Mouse (Mus musculus) forebrain, postnatal 0 days (tissue): ENCODE data around the gene Cdiptos. TPM values are rescaled to one million over a fixed set of nuclear protein-coding genes. Genes with fewer than 3 reads are reported as not detected.

ENCODE experiments used
- ATAC-seq: fragments of 200-750 bp; cut with Nextera tagmentation; 2 replicates; pipeline ENCODE4 v1.8.0; 2017; ENCODE audit warnings: mild to moderate bottlenecking, moderate library complexity
- DNase-seq: peaks from one replicate; pipeline ENCODE4 v3.0.0-alpha.2; 2015
- H3K27ac ChIP-seq: fragments of 300-500 bp; sonication (generic); 2 replicates; pipeline ENCODE4 v1.5.1; 2014; ENCODE audit warnings: low read depth, mild to moderate bottlenecking, antibody characterized with exemption, low read length, moderate library complexity, mixed read lengths
- H3K27me3 ChIP-seq: fragments of 300-500 bp; sonication (generic); 2 replicates; pipeline ENCODE4 v1.6.1; 2014; ENCODE audit warnings: mild to moderate bottlenecking, low read length, mixed read lengths; ENCODE audit not compliant: insufficient read depth
- H3K36me3 ChIP-seq: fragments of 300-500 bp; sonication (generic); 2 replicates; pipeline ENCODE4 v1.6.1; 2014; ENCODE audit warnings: mild to moderate bottlenecking, moderate library complexity; ENCODE audit not compliant: insufficient read depth
- H3K4me1 ChIP-seq: fragments of 300-500 bp; sonication (generic); 2 replicates; pipeline ENCODE4 v1.6.1; 2014; ENCODE audit warnings: antibody characterized with exemption; ENCODE audit not compliant: insufficient read depth
- H3K4me2 ChIP-seq: fragments of 300-500 bp; sonication (generic); 2 replicates; pipeline ENCODE4 v1.6.1; 2014; ENCODE audit warnings: low read depth, mild to moderate bottlenecking, moderate library complexity
- H3K4me3 ChIP-seq: fragments of 300-500 bp; sonication (generic); 2 replicates; pipeline ENCODE4 v1.5.1; 2014; ENCODE audit warnings: low read depth, low read length, mixed read lengths
- H3K9ac ChIP-seq: fragments of 300-500 bp; sonication (generic); 2 replicates; pipeline ENCODE4 v1.6.1; 2014; ENCODE audit warnings: mild to moderate bottlenecking
- H3K9me3 ChIP-seq: fragments of 300-500 bp; sonication (generic); 2 replicates; pipeline ENCODE4 v1.6.1; 2016; ENCODE audit warnings: low read length
- CTCF ChIP-seq: sonication (generic); IDR thresholded peaks from 2 replicates; pipeline ENCODE4 v1.5.1; 2016; ENCODE audit warnings: antibody characterized with exemption, control low read depth, low read depth
- WGBS: fragments of 180-500 bp; shearing (Covaris S2); extraction: QIAGEN DNeasy Blood & Tissue Kit; methylation state at CpG from one replicate; pipeline ENCODE4 v1.1.7; 2014; 5-methylcytosine and 5-hydroxymethylcytosine counted together
- polyA plus RNA-seq: library from polyadenylated mRNA; unstranded; fragments of >200 nt; fragmentation: Nextera tagmentation; extraction: Ambion mirVana; gene quantifications from 2 replicates; pipeline ENCODE4 v1.2.1, GENCODE M21; 2015
- total RNA-seq: library from RNA; depleted of rRNA; stranded (reverse); fragments of >200 nt; gene quantifications from 2 replicates; pipeline ENCODE4 v1.2.3, GENCODE M21; 2014

Gene Cdiptos
- total and polyA plus RNA-seq, 2 experiments from 2014 or later = 0.53 TPM; not detected in 1

DNA sequence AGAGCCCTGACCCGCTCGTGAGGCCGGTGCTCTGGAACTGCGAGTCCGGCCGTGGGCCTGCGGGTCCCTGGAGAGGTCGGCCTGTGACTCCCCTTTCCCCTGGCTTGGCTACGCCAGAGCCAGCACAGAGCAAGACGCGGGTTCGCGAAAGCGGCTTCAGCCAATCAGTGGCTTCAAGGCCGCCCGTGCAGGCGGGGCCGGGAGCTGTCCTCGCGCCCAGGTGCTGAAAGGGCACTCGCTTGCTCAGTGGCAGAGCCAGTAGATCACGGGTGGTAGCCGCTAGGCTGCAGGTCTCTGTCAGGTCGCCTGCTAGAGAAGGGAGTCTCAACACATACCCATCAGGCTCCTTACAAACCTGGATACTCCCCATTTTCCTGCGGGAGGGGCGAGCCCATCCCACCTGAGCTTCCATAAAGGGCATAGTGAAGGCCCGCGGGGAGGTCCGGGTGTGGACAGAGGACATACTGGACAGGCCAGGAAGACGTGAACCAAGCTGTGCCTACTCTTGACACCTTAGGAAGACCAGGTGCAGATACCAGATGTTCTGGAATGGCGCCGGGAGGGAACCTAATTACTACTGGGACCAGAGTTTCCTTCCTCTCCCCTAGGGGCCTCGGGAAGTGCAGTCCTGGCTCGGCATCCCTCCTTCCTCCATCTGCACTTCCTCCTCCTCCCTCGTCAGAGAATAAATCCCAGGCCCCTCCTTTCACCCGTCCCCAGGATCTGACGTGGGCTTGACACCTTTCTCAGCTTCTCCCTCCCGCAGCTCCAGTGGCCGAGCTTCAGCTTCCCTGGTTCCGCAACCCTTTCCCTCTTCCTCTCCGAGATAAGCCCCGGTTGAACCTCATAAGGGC lies 25.9 kb downstream of the Cdiptos start, which contains the start of gene Sez6l2:
Gene Sez6l2 (plus strand): TSS at position 771 of the 854 bp plus-strand sequence.
- peak; percentile 87 for ATAC-seq
- Histone ChIP-seq H3K27me3 (no peaks in the 10 kb centered on the region), H3K4me2 (peak within 1 kb of the TSS; percentile 96), H3K36me3 (peaks cover 20% of the 10 kb centered on the region), H3K9ac (peak within 1 kb of the TSS; percentile 84), H3K4me1 (peaks cover 12% of the 10 kb centered on the region), H3K9me3 (no peaks in the 10 kb centered on the region), H3K27ac (peak within 1 kb of the TSS; percentile 93), H3K4me3 (peak within 1 kb of the TSS; percentile 65)
- TF ChIP-seq CTCF = 0 out of 2 replicates have a peak, but pooled peaks have one; percentile 12
- 3% methylated on average over 41 of the region's 42 CpGs for WGBS
- peak; percentile 88 for DNase-seq

DNA sequence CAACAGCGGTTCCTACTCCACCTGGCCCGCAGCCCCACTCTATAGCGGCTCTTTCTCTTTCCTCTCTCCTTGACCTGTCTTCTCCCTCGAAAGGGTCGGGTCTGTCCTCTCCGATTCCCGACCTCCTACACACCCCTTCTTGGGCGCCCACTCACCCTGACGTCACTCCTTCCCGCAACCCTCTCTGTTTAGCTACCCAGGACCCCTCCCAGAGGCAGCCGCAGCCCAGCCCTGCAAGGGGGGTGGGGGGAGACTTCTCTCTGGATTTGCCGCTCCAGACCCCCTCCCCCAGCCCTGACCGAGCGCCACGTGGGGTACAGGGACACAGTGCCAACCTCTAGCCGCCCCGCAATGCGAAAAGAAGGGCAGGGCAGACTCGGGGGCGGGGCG lies 26.5 kb downstream of the Cdiptos start, which contains the start of gene Asphd1:
Gene Asphd1 (minus strand): TSS at position 180 of the 390 bp plus-strand sequence.
- peak within 1 kb of the TSS; percentile 93 for H3K27ac ChIP-seq
- DNase-seq = peak; percentile 80
- 1% methylated on average over 18 of the region's 21 CpGs for WGBS
- H3K4me3 ChIP-seq = peak within 1 kb of the TSS; percentile 65
- peaks cover 12% of the 10 kb centered on the region for H3K4me1 ChIP-seq
- no peak for TF ChIP-seq CTCF
- H3K9me3 ChIP-seq = no peaks in the 10 kb centered on the region
- peak within 1 kb of the TSS; percentile 96 for H3K4me2 ChIP-seq
- peak within 1 kb of the TSS; percentile 84 for H3K9ac ChIP-seq
- peak; percentile 66 for ATAC-seq
- peaks cover 26% of the 10 kb centered on the region for H3K36me3 ChIP-seq
- no peaks in the 10 kb centered on the region for H3K27me3 ChIP-seq

DNA sequence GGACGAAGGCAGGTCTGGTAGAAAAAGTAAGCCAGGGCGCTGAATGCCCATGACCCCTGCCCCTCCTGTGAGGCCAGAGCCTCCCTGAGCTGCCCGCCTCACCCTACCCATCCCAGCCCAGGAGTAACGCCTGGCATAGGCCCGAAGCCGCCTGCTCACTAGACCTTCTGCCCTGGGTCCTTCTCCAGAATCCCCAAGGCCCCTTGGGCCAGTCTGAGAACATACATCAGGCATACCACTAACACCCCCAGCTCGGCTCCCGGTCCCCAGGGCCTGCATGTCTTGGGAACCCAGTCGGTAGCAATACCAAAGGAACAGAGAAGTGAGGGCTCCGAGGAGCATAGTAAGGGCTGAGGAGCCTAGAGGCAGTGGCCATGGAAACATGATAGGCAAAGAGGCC lies 27.3 kb downstream of the Cdiptos start:
- no peak for TF ChIP-seq CTCF
- peaks cover 12% of the 10 kb centered on the region for H3K4me1 ChIP-seq
- no peaks in the 10 kb centered on the region for H3K9me3 ChIP-seq
- H3K4me3 ChIP-seq = peak overlapping the region; percentile 65
- H3K9ac ChIP-seq = peak overlapping the region; percentile 84
- DNase-seq (no peak), ATAC-seq (no peak)
- peak overlapping the region; percentile 93 for H3K27ac ChIP-seq
- peak overlapping the region; percentile 96 for H3K4me2 ChIP-seq
- no peaks in the 10 kb centered on the region for H3K27me3 ChIP-seq
- H3K36me3 ChIP-seq = peaks cover 27% of the 10 kb centered on the region
- WGBS = 80% methylated on average over 10 of the region's 10 CpGs

DNA sequence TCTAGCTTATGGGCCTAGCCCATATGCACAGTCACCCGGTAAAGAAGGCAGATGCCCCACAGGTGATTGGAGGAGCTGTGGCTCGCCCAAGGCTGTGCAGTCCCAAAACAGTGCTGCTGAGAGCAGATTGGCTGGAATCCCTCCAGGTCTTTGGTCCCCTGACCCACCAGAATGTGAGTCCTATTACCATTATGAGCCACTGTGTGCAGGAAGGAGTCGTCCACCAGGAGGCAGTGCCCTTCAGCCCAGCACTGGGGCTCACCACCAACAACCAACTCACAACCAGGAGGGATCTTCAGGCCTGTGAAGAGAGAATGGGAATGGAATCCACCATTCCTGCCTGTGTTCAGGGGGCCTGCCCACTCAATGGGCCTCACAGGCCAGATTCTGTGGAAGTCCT lies 29.4 kb downstream of the Cdiptos start:
- no peak overlapping the region for H3K9ac ChIP-seq
- no peak for ATAC-seq
- no peaks in the 10 kb centered on the region for H3K27me3 ChIP-seq
- TF ChIP-seq CTCF = peak; percentile 67
- no peaks in the 10 kb centered on the region for H3K4me1 ChIP-seq
- no peaks in the 10 kb centered on the region for H3K9me3 ChIP-seq
- H3K36me3 ChIP-seq = peaks cover 41% of the 10 kb centered on the region
- H3K4me3 ChIP-seq = no peak overlapping the region
- H3K27ac ChIP-seq = no peak overlapping the region
- DNase-seq = peak; percentile 27
- H3K4me2 ChIP-seq = no peak overlapping the region
- WGBS = 37% methylated on average over 3 of the region's 3 CpGs

DNA sequence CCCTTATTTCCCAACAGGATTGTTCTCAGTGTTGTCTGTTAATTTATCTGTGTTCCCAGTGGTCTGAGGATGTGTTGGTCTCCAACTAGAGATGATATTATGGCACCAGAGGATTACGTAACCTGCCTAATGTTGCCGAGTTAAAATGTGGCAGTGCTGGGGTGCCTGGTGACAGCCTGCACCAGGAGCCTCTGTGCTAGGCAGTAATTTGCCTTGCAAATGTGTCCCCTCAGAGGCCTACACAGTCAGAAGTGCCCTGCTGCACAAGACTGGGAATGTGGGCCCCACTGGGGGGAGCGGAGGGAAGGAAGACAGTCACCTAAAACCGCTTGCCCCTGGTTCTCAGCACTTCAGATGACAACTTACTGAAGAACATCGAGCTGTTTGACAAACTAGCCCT lies 34.1 kb downstream of the Cdiptos start:
- Histone ChIP-seq H3K9ac (no peak overlapping the region), H3K9me3 (no peaks in the 10 kb centered on the region), H3K27ac (no peak overlapping the region), H3K4me2 (no peak overlapping the region), H3K4me1 (no peaks in the 10 kb centered on the region), H3K27me3 (no peaks in the 10 kb centered on the region), H3K36me3 (peaks cover 57% of the 10 kb centered on the region), H3K4me3 (no peak overlapping the region)
- ATAC-seq (no peak), DNase-seq (no peak)
- TF ChIP-seq CTCF = no peak
- WGBS = 63% methylated on average over 5 of the region's 5 CpGs

DNA sequence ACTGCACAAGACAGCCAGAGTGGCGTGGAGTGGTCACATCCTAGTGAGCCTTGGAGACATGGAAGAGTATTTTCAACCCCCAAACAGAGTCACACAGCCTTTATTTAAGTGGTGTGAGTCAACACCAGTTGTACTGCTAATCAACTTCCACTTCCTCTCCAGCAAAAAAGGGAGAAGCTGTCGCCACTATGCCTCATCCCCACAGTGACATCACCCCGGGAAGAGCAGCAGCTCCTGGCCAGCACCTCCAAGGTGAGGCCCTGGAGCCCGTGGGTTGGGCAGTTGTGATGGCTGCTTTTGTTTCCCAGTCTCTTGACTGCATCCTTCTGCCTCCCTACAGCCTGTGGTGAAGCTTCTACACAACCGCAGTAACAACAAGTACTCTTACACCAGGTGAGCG lies 34.7 kb downstream of the Cdiptos start:
- no peaks in the 10 kb centered on the region for H3K4me1 ChIP-seq
- H3K36me3 ChIP-seq = peaks cover 55% of the 10 kb centered on the region
- TF ChIP-seq CTCF = no peak
- no peaks in the 10 kb centered on the region for H3K27me3 ChIP-seq
- DNase-seq (no peak), ATAC-seq (no peak)
- no peak overlapping the region for H3K4me2 ChIP-seq
- 51% methylated on average over 6 of the region's 6 CpGs for WGBS
- H3K9ac ChIP-seq = no peak overlapping the region
- no peak overlapping the region for H3K27ac ChIP-seq
- no peak overlapping the region for H3K4me3 ChIP-seq
- H3K9me3 ChIP-seq = no peaks in the 10 kb centered on the region

DNA sequence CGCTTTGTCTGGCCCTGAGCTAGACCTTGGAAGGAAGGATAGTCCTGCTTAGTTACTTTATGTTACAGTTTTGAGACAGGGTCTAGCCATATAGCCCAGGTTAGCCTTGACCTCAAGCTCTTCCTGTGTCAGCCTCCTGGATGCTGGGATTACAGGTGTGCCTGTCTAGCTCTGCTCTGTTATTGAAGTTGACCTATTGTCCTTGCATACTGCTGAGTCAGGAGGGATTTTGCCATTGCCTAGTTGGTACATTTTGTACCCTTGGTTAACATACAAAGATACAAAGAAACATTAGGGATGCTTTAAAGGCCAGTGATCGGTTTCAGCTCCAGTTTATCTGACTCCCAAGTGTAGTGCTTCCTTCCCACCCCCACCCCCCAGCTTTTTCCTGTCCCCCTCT lies 43.2 kb downstream of the Cdiptos start:
- peaks cover 30% of the 10 kb centered on the region for H3K36me3 ChIP-seq
- WGBS = 93% methylated on average over 2 of the region's 2 CpGs
- DNase-seq (no peak), ATAC-seq (no peak)
- no peaks in the 10 kb centered on the region for H3K27me3 ChIP-seq
- no peak overlapping the region for H3K4me3 ChIP-seq
- H3K9me3 ChIP-seq = no peaks in the 10 kb centered on the region
- TF ChIP-seq CTCF = no peak
- no peak overlapping the region for H3K9ac ChIP-seq
- H3K4me2 ChIP-seq = no peak overlapping the region
- H3K4me1 ChIP-seq = peaks cover 8% of the 10 kb centered on the region; the same call in 1 of the 2 replicates
- H3K27ac ChIP-seq = no peak overlapping the region
